Mouse (Mus musculus): ENCODE measurements at regions not wholly inside any gene's neighbourhood (a gene's known extent, or its start where the extent isn't known, plus 50 kb on each side); places are given as distances from the start of the nearest gene placed in this dataset.

GRCm38 (mm10) chr6:100040459-100040984 is 246.8 kb downstream of the Rybp start:
- no peak for DNase-seq

- DNase-seq: peak; percentile 93
Observed at GRCm38 (mm10) chr6:100032701-100033100, 254.6 kb downstream of the Rybp start.

- DNase-seq: no peak
Observed at GRCm38 (mm10) chr6:100030522-100030921, 256.8 kb downstream of the Rybp start.

- DNase-seq: no peak
Observed at GRCm38 (mm10) chr6:100030010-100030409, 257.3 kb downstream of the Rybp start.

- DNase-seq: no peak
Observed at GRCm38 (mm10) chr6:100027524-100027923, 259.8 kb downstream of the Rybp start.

- DNase-seq: no peak
Observed at GRCm38 (mm10) chr6:100025531-100025951, 261.7 kb downstream of the Rybp start.

- DNase-seq: no peak
Observed at GRCm38 (mm10) chr6:100023434-100024095, 263.7 kb downstream of the Rybp start.

- DNase-seq: no peak
Observed at GRCm38 (mm10) chr6:100019016-100019415, 268.3 kb downstream of the Rybp start.

GRCm38 (mm10) chr6:100013949-100014348 is 273.3 kb downstream of the Rybp start:
- no peak for DNase-seq

- no peak for DNase-seq
Observed at GRCm38 (mm10) chr6:100011520-100012062, 275.7 kb downstream of the Rybp start.

- DNase-seq: no peak
Observed at GRCm38 (mm10) chr6:100010954-100011481, 276.3 kb downstream of the Rybp start.

- no peak for DNase-seq
Observed at GRCm38 (mm10) chr6:99999711-100000365, 273.6 kb upstream of the Prok2 start.

GRCm38 (mm10) chr6:99995970-99996956 is 270.1 kb upstream of the Prok2 start:
- no peak for DNase-seq

GRCm38 (mm10) chr6:99994026-99994425 is 267.8 kb upstream of the Prok2 start:
- DNase-seq: no peak

GRCm38 (mm10) chr6:99991079-99991478 is 264.9 kb upstream of the Prok2 start:
- DNase-seq: peak; percentile 72

GRCm38 (mm10) chr6:99990604-99991003 is 264.4 kb upstream of the Prok2 start:
- DNase-seq: no peak

- no peak for DNase-seq
Observed at GRCm38 (mm10) chr6:99986449-99986848, 260.3 kb upstream of the Prok2 start.

- no peak for DNase-seq
Observed at GRCm38 (mm10) chr6:99985322-99985721, 259.1 kb upstream of the Prok2 start.

GRCm38 (mm10) chr6:99984856-99985224 is 258.6 kb upstream of the Prok2 start:
- no peak for DNase-seq

GRCm38 (mm10) chr6:99984057-99984855 is 258.1 kb upstream of the Prok2 start:
- DNase-seq: no peak

- DNase-seq: no peak
Observed at GRCm38 (mm10) chr6:99979614-99980013, 253.4 kb upstream of the Prok2 start.

All from cerebellum, adult 9-11 months (tissue).